Mouse (Mus musculus): ENCODE results near the gene Map6.

- TF ChIP-seq CTCF (IDR thresholded peaks at IDR 0.05) (no peak), EP300 (IDR thresholded peaks at IDR 0.05; ENCODE audit: insufficient read depth, low read depth, low read length) (peak; percentile 63; the same call in 1 of the 2 replicates), POLR2A (IDR thresholded peaks at IDR 0.05; ENCODE audit: insufficient read depth, low read depth, low read length) (peak; percentile 97)
Observed at GRCm38 (mm10) chr7:99352526-99353400, 85.5 kb downstream of the Map6 start, which contains the start of gene Serpinh1.
